Mouse (Mus musculus) frontal cortex, adult (tissue): ENCODE results near the gene Slc45a3.
A peak's percentile ranks its signal among the peaks of the same experiment; 100 is the strongest.

Source experiments
- ATAC-seq: cut with Nextera tagmentation; 2 replicates; pipeline ENCODE4 v1.9.2; 2017; ENCODE audit warnings: mild to moderate bottlenecking, moderate library complexity, mixed read lengths; ENCODE audit not compliant: low TSS enrichment

Gene Slc45a3

GRCm38 (mm10) chr1:131993169-131994040 lies 30.6 kb downstream of the Slc45a3 start:
- no peak for ATAC-seq

GRCm38 (mm10) chr1:131995062-131995461 lies 32.3 kb downstream of the Slc45a3 start:
- ATAC-seq: no peak

GRCm38 (mm10) chr1:132000506-132000905 lies 37.7 kb downstream of the Slc45a3 start:
- no peak for ATAC-seq

GRCm38 (mm10) chr1:132001880-132002330 lies 39.1 kb downstream of the Slc45a3 start:
- no peak for ATAC-seq

GRCm38 (mm10) chr1:132003111-132003510 lies 40.3 kb downstream of the Slc45a3 start:
- no peak for ATAC-seq

GRCm38 (mm10) chr1:132003817-132004216 lies 41.0 kb downstream of the Slc45a3 start:
- ATAC-seq: no peak

- ATAC-seq: no peak
These were observed 41.9 kb downstream of the Slc45a3 start for GRCm38 (mm10) chr1:132004574-132005180.

GRCm38 (mm10) chr1:132005466-132005865 lies 42.7 kb downstream of the Slc45a3 start:
- ATAC-seq: no peak

- no peak for ATAC-seq
These were observed 43.3 kb downstream of the Slc45a3 start for GRCm38 (mm10) chr1:132006046-132006445.

GRCm38 (mm10) chr1:132006721-132007120 lies 44.0 kb downstream of the Slc45a3 start:
- no peak for ATAC-seq

- ATAC-seq: peak; percentile 90
These were observed 44.6 kb downstream of the Slc45a3 start, which contains the start of gene Elk4 for GRCm38 (mm10) chr1:132007282-132007815. Gene Elk4, plus strand, starts transcription at chr1:132007607.

GRCm38 (mm10) chr1:132007828-132008827 lies 45.4 kb downstream of the Slc45a3 start:
- peak; percentile 74 for ATAC-seq

- no peak for ATAC-seq
These were observed 46.3 kb downstream of the Slc45a3 start for GRCm38 (mm10) chr1:132008881-132009644.

GRCm38 (mm10) chr1:132010632-132011501 lies 48.1 kb downstream of the Slc45a3 start:
- peak; percentile 9; the same call in 1 of the 2 replicates for ATAC-seq

GRCm38 (mm10) chr1:132011785-132012184 lies 49.0 kb downstream of the Slc45a3 start:
- no peak for ATAC-seq

- ATAC-seq: no peak
These were observed 50.1 kb downstream of the Slc45a3 start for GRCm38 (mm10) chr1:132012861-132013260.

GRCm38 (mm10) chr1:132014800-132015199 lies 52.0 kb downstream of the Slc45a3 start:
- ATAC-seq: no peak

GRCm38 (mm10) chr1:132016691-132017090 lies 53.9 kb downstream of the Slc45a3 start:
- ATAC-seq: no peak

GRCm38 (mm10) chr1:132019876-132020275 lies 57.1 kb downstream of the Slc45a3 start:
- ATAC-seq: no peak

GRCm38 (mm10) chr1:132022107-132022506 lies 59.3 kb downstream of the Slc45a3 start:
- ATAC-seq: no peak
